Mouse (Mus musculus): ENCODE data around the gene Fcnb.

Gene Fcnb

GRCm38 (mm10) chr2:28084768-28085167, at the start of gene Fcnb:
Fcnb (minus strand) TSS chr2:28084885.
- no peak for DNase-seq (ENCODE audit: low read depth, low spot score)

- no peak for DNase-seq (ENCODE audit: low read depth, low spot score)
Observed at GRCm38 (mm10) chr2:28133833-28134232, 49.1 kb upstream of the Fcnb start.

GRCm38 (mm10) chr2:28132117-28132516, 47.4 kb upstream of the Fcnb start:
- no peak for DNase-seq (ENCODE audit: low read depth, low spot score)

GRCm38 (mm10) chr2:28126763-28127438, 42.2 kb upstream of the Fcnb start:
- no peak for DNase-seq (ENCODE audit: low read depth, low spot score)

GRCm38 (mm10) chr2:28123910-28124309, 39.2 kb upstream of the Fcnb start:
- DNase-seq (ENCODE audit: low read depth, low spot score), result no peak

- DNase-seq (ENCODE audit: low read depth, low spot score), result no peak
Observed at GRCm38 (mm10) chr2:28121309-28121708, 36.6 kb upstream of the Fcnb start.

GRCm38 (mm10) chr2:28120342-28120741, 35.7 kb upstream of the Fcnb start:
- no peak for DNase-seq (ENCODE audit: low read depth, low spot score)

GRCm38 (mm10) chr2:28118518-28119116, 33.9 kb upstream of the Fcnb start:
- DNase-seq (ENCODE audit: low read depth, low spot score), result no peak

GRCm38 (mm10) chr2:28117490-28118308, 33.0 kb upstream of the Fcnb start:
- DNase-seq (ENCODE audit: low read depth, low spot score), result no peak

- DNase-seq (ENCODE audit: low read depth, low spot score), result no peak
Observed at GRCm38 (mm10) chr2:28108763-28109162, 24.1 kb upstream of the Fcnb start.

GRCm38 (mm10) chr2:28106002-28106401, 21.3 kb upstream of the Fcnb start:
- no peak for DNase-seq (ENCODE audit: low read depth, low spot score)

- no peak for DNase-seq (ENCODE audit: low read depth, low spot score)
Observed at GRCm38 (mm10) chr2:28103653-28104052, 19.0 kb upstream of the Fcnb start.

GRCm38 (mm10) chr2:28101892-28102291, 17.2 kb upstream of the Fcnb start:
- DNase-seq (ENCODE audit: low read depth, low spot score), result no peak

GRCm38 (mm10) chr2:28100796-28101483, 16.3 kb upstream of the Fcnb start:
- DNase-seq (ENCODE audit: low read depth, low spot score), result no peak

GRCm38 (mm10) chr2:28098547-28099505, 14.1 kb upstream of the Fcnb start:
- no peak for DNase-seq (ENCODE audit: low read depth, low spot score)

GRCm38 (mm10) chr2:28096751-28097309, 12.1 kb upstream of the Fcnb start:
- DNase-seq (ENCODE audit: low read depth, low spot score), result no peak

- peak; percentile 7 for DNase-seq (ENCODE audit: low read depth, low spot score)
Observed at GRCm38 (mm10) chr2:28092099-28092498, 7.4 kb upstream of the Fcnb start.

GRCm38 (mm10) chr2:28091042-28091441, 6.4 kb upstream of the Fcnb start:
- DNase-seq (ENCODE audit: low read depth, low spot score), result no peak

GRCm38 (mm10) chr2:28090299-28091008, 5.8 kb upstream of the Fcnb start:
- DNase-seq (ENCODE audit: low read depth, low spot score), result no peak

GRCm38 (mm10) chr2:28089095-28089494, 4.4 kb upstream of the Fcnb start:
- DNase-seq (ENCODE audit: low read depth, low spot score), result no peak

Data from skeletal muscle tissue, adult 2 months (tissue).